In the genomic region with DNA sequence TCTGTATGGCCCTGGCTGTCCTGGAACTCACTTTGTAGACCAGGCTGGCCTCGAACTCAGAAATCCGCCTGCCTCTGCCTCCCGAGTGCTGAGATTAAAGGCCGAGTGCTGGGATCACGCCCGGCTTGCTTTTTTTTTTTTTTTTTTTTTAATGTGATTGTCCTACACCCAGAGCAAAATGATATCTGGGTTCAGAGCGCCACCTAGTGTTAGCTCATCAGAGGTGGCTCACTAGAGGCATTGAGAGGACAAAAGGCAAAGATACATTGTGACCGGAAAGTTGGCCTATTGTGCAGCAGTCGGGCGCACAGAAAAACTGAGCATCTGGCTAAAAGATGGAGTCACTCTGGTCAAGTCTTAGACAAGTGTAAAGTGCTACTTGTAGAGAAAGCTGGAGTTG, we compare ENCODE assay signal across 8 mouse cellular contexts. TPM values are rescaled to one million over a fixed set of nuclear protein-coding genes. Genes with fewer than 3 reads are reported as not detected.
A peak's percentile ranks its signal among the peaks of the same experiment; 100 is the strongest.
DNase-seq lines count a peak whose midpoint lies in the region; ATAC-seq and TF ChIP-seq lines count a peak whose summit lies in the region.

No protein-coding gene starts in this region.

- H3K27ac ChIP-seq in CH12.LX (ENCODE audit: insufficient read depth, low read depth), result no peak overlapping the region
- no peak overlapping the region for H3K27ac ChIP-seq in liver, postnatal 0 days (ENCODE audit: low read depth)

- H3K79me2 ChIP-seq in CH12.LX (replicated peaks; ENCODE audit: control insufficient read depth, extremely low read depth, insufficient read depth, poor library complexity, severe bottlenecking), result no peaks in the 10 kb centered on the region; the same call in 1 of the 2 replicates

- 16% methylated on average over 10 of the region's 10 CpGs for WGBS in liver, postnatal 0 days (ENCODE audit: insufficient replicate concordance)

- dilution Hi-C loops in CH12.LX (cut with MboI; ENCODE audit: extremely low pct_ligation_motif_present, extremely low pct_unique_long_range_greater_than_20kb, low sequenced_read_pairs), result no loop called here

- TF ChIP-seq CTCF in CH12.LX (conservative IDR thresholded peaks at IDR 0.05 in 1 of 2, IDR thresholded peaks at IDR 0.05 in 1 of 2; ENCODE audit: low read depth in 2 of 2, low read length in 2 of 2), result peak in 1 of 2 experiments; percentile 80; a peak in 3 of 4 replicates
- peak; percentile 86 for TF ChIP-seq CTCF in liver, postnatal 0 days (IDR thresholded peaks at IDR 0.05; ENCODE audit: low read depth)

- in situ Hi-C loops in CH12.LX (cut with MboI; ENCODE audit: low pct_ligation_motif_present, low pct_unique_long_range_greater_than_20kb, low sequenced_read_pairs), result loop anchor here (10.0 kb wide), 1 partner anchor 109 kb away; no protein-coding TSS in a partner anchor

- H3K36me3 ChIP-seq in CH12.LX (replicated peaks in 1 of 2; ENCODE audit: control insufficient read depth in 1 of 2, insufficient read depth in 1 of 2, low read length in 1 of 2), result peaks cover 15 to 38% of the 10 kb centered on the region in 2 experiments
- peaks cover 10% of the 10 kb centered on the region for H3K36me3 ChIP-seq in liver, postnatal 0 days (replicated peaks; ENCODE audit: insufficient read depth, low read length)

- peaks cover 4% of the 10 kb centered on the region for H3K9me3 ChIP-seq in CH12.LX (replicated peaks; ENCODE audit: low read length)
- H3K9me3 ChIP-seq in liver, postnatal 0 days (ENCODE audit: low read length), result no peaks in the 10 kb centered on the region

- intact Hi-C loops in heart, postnatal 10 days (cut with DNase I), result loop anchor here (1.0 to 5.0 kb wide), 2 partner anchors 109 to 216 kb away; no protein-coding TSS in a partner anchor

- H3K9ac ChIP-seq in CH12.LX (ENCODE audit: insufficient read depth, low read depth), result no peak overlapping the region
- no peak overlapping the region for H3K9ac ChIP-seq in liver, postnatal 0 days (replicated peaks)

- TF ChIP-seq POLR2A in CH12.LX (IDR thresholded peaks at IDR 0.05; ENCODE audit: low read depth, low read length), result no peak

- peak; percentile 70 for ATAC-seq in erythroblast, adult 5-6 weeks (replicated peaks; ENCODE audit: low FRiP score, poor library complexity, severe bottlenecking)
- ATAC-seq in liver, postnatal 0 days, result peak; percentile 73
- ATAC-seq in neutrophil, adult 5-6 weeks (ENCODE audit: extremely low read depth, insufficient number of reproducible peaks, low FRiP score, poor library complexity, severe bottlenecking), result peak; percentile 66

- TF ChIP-seq RAD21 in CH12.LX (IDR thresholded peaks at IDR 0.05; ENCODE audit: low read depth, low read length), result peak; percentile 78

- no peak overlapping the region for H3K4me3 ChIP-seq in CH12.LX (replicated peaks in 1 of 3; ENCODE audit: low read depth in 2 of 3, low read length in 2 of 3, poor library complexity in 1 of 3)
- no peak overlapping the region for H3K4me3 ChIP-seq in liver, postnatal 0 days (ENCODE audit: low read depth, low read length)

- H3K27me3 ChIP-seq in CH12.LX (replicated peaks), result no peaks in the 10 kb centered on the region
- H3K27me3 ChIP-seq in liver, postnatal 0 days (ENCODE audit: insufficient read depth, low read length), result no peaks in the 10 kb centered on the region

- no peak for TF ChIP-seq EP300 in CH12.LX (IDR thresholded peaks at IDR 0.05; ENCODE audit: low read length)
- TF ChIP-seq EP300 in liver, postnatal 0 days (IDR thresholded peaks at IDR 0.05; ENCODE audit: low read depth), result no peak

- peak; percentile 87 for DNase-seq in CH12.LX (ENCODE audit: extremely low read depth)
- peak; percentile 59 to 75 for DNase-seq in adrenal gland, postnatal 4 days (ENCODE audit: low spot score in 2 of 2)
- DNase-seq in heart, postnatal 10 days, result peak; percentile 86 to 90
- peak; percentile 87 to 90 for DNase-seq in kidney, postnatal 4 days
- peak; percentile 86 for DNase-seq in liver, postnatal 0 days
- peak; percentile 43 to 61 for DNase-seq in thymus, adult 18-20 months

- H3K4me2 ChIP-seq in CH12.LX (ENCODE audit: insufficient read depth, low read depth, poor library complexity, severe bottlenecking), result no peak overlapping the region
- no peak overlapping the region for H3K4me2 ChIP-seq in liver, postnatal 0 days (ENCODE audit: low read depth, low read length)

- H3K4me1 ChIP-seq in CH12.LX (ENCODE audit: control insufficient read depth in 1 of 2, insufficient read depth in 2 of 2), result peaks cover 10 to 28% of the 10 kb centered on the region in 2 experiments; a peak in 3 of 4 replicates
- H3K4me1 ChIP-seq in liver, postnatal 0 days (ENCODE audit: insufficient read depth), result peaks cover 9% of the 10 kb centered on the region

TF ChIP-seq in CH12.LX, 34 proteins besides CTCF, POLR2A, EP300 and RAD21:
- TF ChIP-seq ZNF384 (IDR thresholded peaks at IDR 0.05; ENCODE audit: low read depth, low read length) (peak; percentile 96), RCOR1 (conservative IDR thresholded peaks at IDR 0.05; ENCODE audit: low read depth, low read length) (no peak), SMC3 (IDR thresholded peaks at IDR 0.05; ENCODE audit: low read depth, low read length) (peak; percentile 71)

RNA-seq across cellular contexts. Expression of a gene that starts 6.6 kb away (rescaled TPM):
- 1,561 and 2,151 TPM in 2 replicates for total RNA-seq in CH12.LX (2012; rRNA removed)
- 1,037 and 1,217 TPM in 2 replicates for total RNA-seq in CH12.LX (2014; rRNA removed)
- 1,853 and 2,072 TPM in 2 replicates for polyA plus RNA-seq in CH12.LX (2012; ENCODE audit: insufficient read length, low read depth)
- 100 to 1,000 TPM; 294 to 301 TPM for total RNA-seq in adrenal gland, postnatal 4 days (2021)
- total RNA-seq in erythroblast, adult 5-6 weeks (2015; ENCODE audit: low replicate concordance), result 47.2 and 79.7 TPM in 2 replicates
- 48.1 and 65.8 TPM in 2 replicates for total RNA-seq in erythroblast, adult 5-6 weeks (2017; ENCODE audit: low replicate concordance)
- total RNA-seq in heart, postnatal 10 days (2021), result 100 to 1,000 TPM; 321 to 324 TPM
- 1,043 and 1,160 TPM in 2 replicates for polyA plus RNA-seq in liver, postnatal 0 days (2015; fragmentation: Nextera tagmentation; extraction: Ambion mirVana)
- total RNA-seq in neutrophil, adult 5-6 weeks (2017), result 54.1 and 62.7 TPM in 2 replicates

RNA-seq across cellular contexts. Expression of a gene that starts 16.2 kb away (rescaled TPM):
- 126 and 201 TPM in 2 replicates for total RNA-seq in CH12.LX (2012; rRNA removed)
- total RNA-seq in CH12.LX (2014; rRNA removed), result 192 and 197 TPM in 2 replicates
- 253 and 304 TPM in 2 replicates for polyA plus RNA-seq in CH12.LX (2012; ENCODE audit: insufficient read length, low read depth)
- total RNA-seq in adrenal gland, postnatal 4 days (2021), result 10 to 100 TPM; 33.0 to 41.5 TPM
- total RNA-seq in erythroblast, adult 5-6 weeks (2015; ENCODE audit: low replicate concordance), result 7.9 and 8.8 TPM in 2 replicates
- 2.4 and 11.0 TPM in 2 replicates for total RNA-seq in erythroblast, adult 5-6 weeks (2017; ENCODE audit: low replicate concordance)
- 10 to 100 TPM; 10.1 to 12.7 TPM for total RNA-seq in heart, postnatal 10 days (2021)
- polyA plus RNA-seq in liver, postnatal 0 days (2015; fragmentation: Nextera tagmentation; extraction: Ambion mirVana), result 148 and 175 TPM in 2 replicates
- 9.1 and 16.6 TPM in 2 replicates for total RNA-seq in neutrophil, adult 5-6 weeks (2017)

RNA-seq across cellular contexts. Expression of a gene that starts 31.1 kb away (rescaled TPM):
- total RNA-seq in CH12.LX (2012; rRNA removed) (0.17 and 0.21 TPM in 2 replicates), CH12.LX (2014; rRNA removed) (0.42 and 0.45 TPM in 2 replicates)
- polyA plus RNA-seq in CH12.LX (2012; ENCODE audit: insufficient read length, low read depth), result 0.80 and 0.94 TPM in 2 replicates
- not detected for total RNA-seq in adrenal gland, postnatal 4 days (2021)
- not detected in 2 replicates for total RNA-seq in erythroblast, adult 5-6 weeks (2015; ENCODE audit: low replicate concordance)
- 0.84 TPM in 1 of 2 replicates, not detected in the other for total RNA-seq in erythroblast, adult 5-6 weeks (2017; ENCODE audit: low replicate concordance)
- not detected for total RNA-seq in heart, postnatal 10 days (2021)
- not detected in 2 replicates for polyA plus RNA-seq in liver, postnatal 0 days (2015; fragmentation: Nextera tagmentation; extraction: Ambion mirVana)
- total RNA-seq in neutrophil, adult 5-6 weeks (2017), result not detected in 2 replicates

RNA-seq across cellular contexts. Expression of a gene that starts 39.8 kb away (rescaled TPM):
- total RNA-seq in CH12.LX (2012; rRNA removed) (13.1 and 20.4 TPM in 2 replicates), CH12.LX (2014; rRNA removed) (33.9 and 36.6 TPM in 2 replicates)
- polyA plus RNA-seq in CH12.LX (2012; ENCODE audit: insufficient read length, low read depth), result 28.9 and 36.2 TPM in 2 replicates
- 1 to 10 TPM; 3.0 to 6.0 TPM for total RNA-seq in adrenal gland, postnatal 4 days (2021)
- total RNA-seq in erythroblast, adult 5-6 weeks (2015; ENCODE audit: low replicate concordance), result 1.7 TPM in 1 of 2 replicates, not detected in the other
- total RNA-seq in erythroblast, adult 5-6 weeks (2017; ENCODE audit: low replicate concordance), result not detected in 2 replicates
- total RNA-seq in heart, postnatal 10 days (2021), result under 1 TPM in 1 of 2 experiments, not detected in 1; 0.48 TPM
- 0.52 and 0.95 TPM in 2 replicates for polyA plus RNA-seq in liver, postnatal 0 days (2015; fragmentation: Nextera tagmentation; extraction: Ambion mirVana)
- total RNA-seq in neutrophil, adult 5-6 weeks (2017), result 1.2 and 2.0 TPM in 2 replicates

RNA-seq across cellular contexts. Expression of a gene that starts 55.1 kb away (rescaled TPM):
- 50.9 and 58.1 TPM in 2 replicates for total RNA-seq in CH12.LX (2012; rRNA removed)
- total RNA-seq in CH12.LX (2014; rRNA removed), result 2.4 and 2.9 TPM in 2 replicates
- polyA plus RNA-seq in CH12.LX (2012; ENCODE audit: insufficient read length, low read depth), result 4.5 and 6.2 TPM in 2 replicates
- 10 to 100 TPM; 21.1 to 30.2 TPM for total RNA-seq in adrenal gland, postnatal 4 days (2021)
- total RNA-seq in erythroblast, adult 5-6 weeks (2015; ENCODE audit: low replicate concordance), result 6.3 and 24.0 TPM in 2 replicates
- total RNA-seq in erythroblast, adult 5-6 weeks (2017; ENCODE audit: low replicate concordance), result 4.1 and 6.8 TPM in 2 replicates
- total RNA-seq in heart, postnatal 10 days (2021), result 1 to 10 TPM; 5.9 to 7.9 TPM
- 77.5 and 78.5 TPM in 2 replicates for polyA plus RNA-seq in liver, postnatal 0 days (2015; fragmentation: Nextera tagmentation; extraction: Ambion mirVana)
- not detected in 2 replicates for total RNA-seq in neutrophil, adult 5-6 weeks (2017)
